Mouse (Mus musculus): ENCODE data around the gene Dus2.

GRCm38 (mm10) chr8:105957813-105958212, 33.3 kb upstream of the Dus2 start:
- TF ChIP-seq POLR2A (IDR thresholded peaks at IDR 0.05; ENCODE audit: low read depth, low read length), result no peak
- no peak for TF ChIP-seq MAFK (IDR thresholded peaks at IDR 0.05; ENCODE audit: insufficient replicate concordance, low read length)
- TF ChIP-seq USF1 (IDR thresholded peaks at IDR 0.05; ENCODE audit: low read depth, low read length), result no peak
- TF ChIP-seq CTCF (conservative IDR thresholded peaks at IDR 0.05 in 1 of 2, IDR thresholded peaks at IDR 0.05 in 1 of 2; ENCODE audit: low read depth in 2 of 2, low read length in 2 of 2), result no peak

All from CH12.LX (cell line).